Mouse (Mus musculus) embryo, embryonic 11.5 days (tissue): Measurements from ENCODE around the gene Usf3.

Experiments used
- DNase-seq: peaks from one replicate; pipeline ENCODE4 v3.0.0-alpha.2; 2012; ENCODE audit warnings: low read depth, low spot score

The Usf3 gene

DNA sequence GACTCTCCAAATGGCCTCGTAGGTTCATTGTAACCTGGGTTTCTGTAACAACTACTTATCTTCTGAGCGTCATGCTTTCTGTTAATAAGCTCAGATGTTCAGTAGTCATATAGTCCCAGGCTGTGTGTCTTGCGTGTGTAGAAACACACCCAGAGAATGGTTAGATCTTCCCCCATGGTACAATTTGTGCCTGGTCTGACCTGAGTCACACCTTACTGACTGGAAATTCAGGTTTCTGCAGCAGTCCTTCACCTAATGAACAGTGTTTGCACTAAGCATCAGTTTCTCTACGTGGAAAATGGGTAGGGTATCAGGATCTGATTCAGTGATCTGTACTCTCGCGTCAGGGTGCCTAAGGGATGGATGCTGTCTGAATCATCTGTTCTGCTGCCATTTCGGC is 60.0 kb downstream of the Usf3 start:
- no peak for DNase-seq

DNA sequence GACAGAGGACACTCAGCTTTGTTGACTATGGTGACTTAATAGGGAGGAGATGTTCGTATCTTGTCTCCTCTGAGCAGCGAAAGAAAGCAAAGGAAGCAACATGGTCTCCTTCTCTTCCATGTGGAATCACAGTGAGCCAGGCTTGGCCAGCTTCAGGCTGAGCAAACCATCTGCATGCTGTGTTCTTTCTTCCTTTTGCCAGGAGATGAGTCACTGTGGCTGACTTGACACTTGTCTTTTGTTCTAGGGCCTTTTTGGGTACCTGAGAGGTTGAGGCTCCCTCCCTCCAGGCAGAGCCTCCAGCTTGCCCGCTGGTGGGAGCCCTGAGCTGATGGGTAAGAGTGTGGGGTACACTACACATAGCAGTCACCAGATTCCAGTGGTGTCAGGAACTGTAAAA is 64.8 kb downstream of the Usf3 start:
- no peak for DNase-seq

GRCm38 (mm10) chr16:44238835-44239263 is 65.8 kb downstream of the Usf3 start:
- DNase-seq: no peak

DNA sequence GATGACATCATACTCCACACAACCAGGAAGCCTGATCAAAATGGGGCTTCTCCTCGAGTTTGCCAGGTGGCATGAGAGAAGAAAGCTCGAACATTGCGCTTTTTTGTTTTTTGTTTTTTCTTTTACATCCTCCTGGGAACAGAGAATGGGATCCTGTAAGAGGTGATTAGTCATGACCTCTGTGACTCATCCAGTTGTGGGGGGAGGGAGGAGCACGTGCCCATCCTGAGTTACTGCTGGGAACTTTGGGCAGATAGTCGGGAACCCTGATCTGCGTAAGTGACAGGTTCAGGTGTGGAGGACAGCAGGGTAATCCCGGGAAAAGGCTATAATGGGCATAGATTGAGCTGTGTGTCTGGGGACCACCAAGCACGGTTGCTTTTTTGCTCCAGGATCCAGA is 67.4 kb downstream of the Usf3 start:
- no peak for DNase-seq

- DNase-seq: peak; percentile 62
Measured at GRCm38 (mm10) chr16:44242633-44243032, 69.6 kb downstream of the Usf3 start.

GRCm38 (mm10) chr16:44243323-44243722 is 70.3 kb downstream of the Usf3 start:
- no peak for DNase-seq

DNA sequence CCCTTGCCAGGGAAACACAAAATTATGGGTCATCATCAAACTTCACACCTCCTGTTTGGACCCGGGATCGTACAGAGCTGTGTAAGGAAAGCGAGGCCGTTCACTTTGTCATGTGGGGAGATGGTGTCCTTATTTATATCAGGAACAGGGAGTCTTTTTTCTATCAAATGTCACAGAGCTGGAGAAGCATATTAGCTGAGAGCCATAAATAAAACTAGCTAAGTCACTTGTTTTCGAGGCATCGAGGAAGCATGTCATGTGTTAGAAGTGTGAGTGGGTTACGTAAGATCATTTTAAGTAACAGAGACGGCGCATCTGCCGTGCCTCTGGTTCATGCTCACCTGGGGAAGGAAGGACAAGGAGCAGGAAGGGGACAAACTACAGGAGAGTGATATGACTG is 76.9 kb downstream of the Usf3 start:
- no peak for DNase-seq

GRCm38 (mm10) chr16:44252735-44253134 is 79.7 kb downstream of the Usf3 start:
- DNase-seq: no peak

- DNase-seq: no peak
Measured at GRCm38 (mm10) chr16:44253797-44254634, 81.0 kb downstream of the Usf3 start.

- DNase-seq: no peak
Measured at GRCm38 (mm10) chr16:44254698-44255097, 81.7 kb downstream of the Usf3 start.

GRCm38 (mm10) chr16:44257476-44257875 is 84.4 kb downstream of the Usf3 start:
- no peak for DNase-seq

GRCm38 (mm10) chr16:44264916-44265315 is 91.9 kb downstream of the Usf3 start:
- no peak for DNase-seq

DNA sequence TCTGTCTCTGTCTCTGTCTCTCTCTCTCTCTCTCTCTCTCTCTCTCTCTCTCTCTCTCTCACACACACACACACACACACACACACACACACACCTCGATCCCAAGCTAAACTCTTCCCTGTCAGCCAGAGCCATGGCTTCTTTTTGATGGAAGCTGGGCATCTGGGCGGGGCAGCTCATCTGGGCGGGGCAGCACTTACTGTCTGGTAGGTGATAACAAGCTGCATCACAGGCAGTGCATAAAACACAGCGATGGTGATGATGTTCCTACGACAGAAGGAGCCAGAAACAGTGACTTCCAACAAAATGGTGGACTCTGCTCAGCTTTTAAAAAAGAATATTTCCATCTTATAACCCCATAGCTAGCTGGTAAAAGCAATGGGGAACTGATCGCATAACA is 92.5 kb downstream of the Usf3 start:
- no peak for DNase-seq

GRCm38 (mm10) chr16:44268541-44269215 is 95.6 kb downstream of the Usf3 start:
- DNase-seq: no peak

DNA sequence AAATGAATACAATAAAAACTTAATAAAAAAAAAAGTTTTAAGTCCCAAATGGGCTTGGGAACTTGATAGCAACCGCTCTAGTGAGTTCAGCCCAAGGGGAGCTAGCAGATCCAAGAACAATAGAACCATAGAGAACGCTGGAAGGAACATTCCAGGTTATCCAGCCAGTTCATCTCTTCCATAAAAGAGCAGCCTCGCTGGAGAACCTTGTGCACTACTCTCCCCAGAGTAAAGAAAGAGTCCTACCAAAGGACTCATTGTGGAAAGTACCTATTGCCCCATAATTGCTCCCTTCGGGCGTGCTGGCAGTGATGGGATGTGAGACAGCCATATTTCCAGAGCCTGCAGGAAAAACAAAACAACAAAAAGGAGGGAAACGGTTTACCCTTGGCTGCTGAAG is 96.5 kb downstream of the Usf3 start:
- no peak for DNase-seq

DNA sequence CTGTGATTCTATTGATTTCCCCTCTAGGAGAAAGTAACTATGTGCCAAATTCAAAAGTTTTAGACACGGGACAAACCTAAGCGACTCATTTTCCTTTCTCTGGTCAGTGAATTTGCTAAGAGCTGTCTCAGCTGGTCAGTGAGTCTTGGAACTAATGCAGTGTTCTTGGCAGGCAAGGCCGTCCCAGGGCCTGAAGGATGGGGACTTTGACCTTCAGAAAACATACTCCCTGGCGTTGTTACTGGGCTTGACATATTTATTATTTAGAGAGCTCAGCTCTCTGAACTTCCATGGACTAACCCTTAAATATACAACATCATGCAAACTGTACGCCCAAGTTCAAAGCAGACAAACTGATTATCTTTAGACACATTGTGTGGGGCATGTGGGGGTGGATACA is 97.6 kb downstream of the Usf3 start:
- no peak for DNase-seq

GRCm38 (mm10) chr16:44271371-44272038 is 98.5 kb downstream of the Usf3 start:
- no peak for DNase-seq
